Mouse (Mus musculus) urinary bladder, adult 18-20 months (tissue): ENCODE results near the gene Rsph14.

Experiments used
- DNase-seq, 2 experiments: peaks; one replicate each; pipeline ENCODE4 v3.0.0; 2022; ENCODE audit warnings: low spot score in 2 of 2, mixed read lengths in 2 of 2

Gene Rsph14

GRCm38 (mm10) chr10:74990584-74991322 is 41.6 kb downstream of the Rsph14 start:
- no peak for DNase-seq

GRCm38 (mm10) chr10:74989814-74990213 is 42.6 kb downstream of the Rsph14 start:
- DNase-seq, result no peak

DNA sequence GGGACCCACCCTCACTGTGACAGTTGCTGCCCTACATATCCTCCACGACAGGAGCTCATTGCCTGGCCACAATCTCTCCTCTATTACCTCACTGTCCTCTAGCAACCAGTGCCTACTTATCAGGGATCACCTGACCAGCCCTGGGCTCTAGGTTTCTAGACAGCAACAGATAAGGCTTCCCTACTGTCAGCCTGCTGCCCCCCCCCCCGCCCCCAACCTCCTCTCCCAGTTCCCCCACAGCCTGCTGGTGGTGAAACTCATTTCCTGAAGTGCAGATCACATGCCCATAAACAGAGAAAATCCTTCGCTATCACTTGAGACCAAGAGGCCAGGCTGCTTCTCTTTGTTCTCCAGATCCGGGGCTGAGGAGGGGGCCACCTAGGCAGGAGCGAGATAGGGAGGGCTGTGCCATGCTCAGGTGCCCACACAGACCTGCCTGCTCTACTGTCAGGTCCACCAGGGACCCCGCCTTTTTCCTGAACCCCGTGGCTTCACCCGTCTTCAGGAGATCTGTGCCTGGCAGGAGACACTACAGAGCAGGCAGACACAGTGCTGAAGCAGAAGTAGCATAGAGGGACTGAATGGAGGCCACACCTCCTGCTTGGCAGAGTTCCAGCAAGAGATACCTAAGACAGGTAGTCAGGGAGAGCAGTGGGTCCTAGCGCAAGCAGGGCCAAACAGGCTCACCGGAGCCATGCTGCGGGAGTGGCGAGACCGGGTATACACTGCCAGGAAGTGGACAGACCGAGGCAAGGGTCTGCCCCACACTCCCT is 44.5 kb downstream of the Rsph14 start:
- DNase-seq, result peak in 1 of 2 experiments; percentile 14

- no peak for DNase-seq
Observed at GRCm38 (mm10) chr10:74983176-74983575, 49.2 kb downstream of the Rsph14 start.

GRCm38 (mm10) chr10:74981159-74981558 is 51.2 kb downstream of the Rsph14 start:
- DNase-seq, result no peak

DNA sequence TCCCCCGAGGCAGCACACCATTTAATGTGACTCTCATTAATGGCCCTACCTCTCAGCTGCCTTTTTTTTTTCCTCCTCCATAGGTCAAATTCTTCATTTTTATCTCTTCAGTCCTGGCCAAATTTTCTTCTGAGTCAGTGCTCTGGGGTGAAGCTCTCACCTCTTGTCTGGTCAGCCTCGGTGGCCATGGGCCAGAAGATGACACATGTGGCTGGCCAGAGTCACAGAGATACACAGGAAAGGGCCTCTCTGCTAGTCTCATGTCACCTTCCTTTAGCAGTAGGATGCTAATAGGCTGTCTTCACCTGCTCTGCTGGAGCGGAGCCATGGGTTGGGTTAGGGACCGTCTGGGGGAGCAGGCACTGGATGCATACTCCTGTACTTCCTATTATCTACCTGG is 54.3 kb downstream of the Rsph14 start:
- DNase-seq, result no peak

DNA sequence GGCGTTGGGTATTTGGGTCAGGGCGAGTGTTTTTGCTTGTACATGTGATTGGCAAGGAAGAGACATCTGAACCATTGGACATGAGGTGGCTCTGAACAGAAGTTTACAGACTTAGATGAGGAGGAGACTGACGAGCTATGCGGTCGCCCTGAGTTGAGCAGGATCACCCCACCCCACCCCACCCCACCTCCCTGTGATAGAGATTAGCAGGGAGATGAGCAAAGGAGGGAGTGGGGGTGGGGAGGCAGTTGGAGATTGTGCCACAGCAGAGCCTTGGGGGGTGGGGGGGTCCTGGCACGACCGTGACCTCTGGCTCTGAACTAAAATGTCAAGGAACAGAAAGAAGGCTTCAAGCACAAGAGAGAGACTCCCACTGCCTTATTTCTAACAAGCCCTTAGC is 56.0 kb downstream of the Rsph14 start:
- DNase-seq, result no peak

DNA sequence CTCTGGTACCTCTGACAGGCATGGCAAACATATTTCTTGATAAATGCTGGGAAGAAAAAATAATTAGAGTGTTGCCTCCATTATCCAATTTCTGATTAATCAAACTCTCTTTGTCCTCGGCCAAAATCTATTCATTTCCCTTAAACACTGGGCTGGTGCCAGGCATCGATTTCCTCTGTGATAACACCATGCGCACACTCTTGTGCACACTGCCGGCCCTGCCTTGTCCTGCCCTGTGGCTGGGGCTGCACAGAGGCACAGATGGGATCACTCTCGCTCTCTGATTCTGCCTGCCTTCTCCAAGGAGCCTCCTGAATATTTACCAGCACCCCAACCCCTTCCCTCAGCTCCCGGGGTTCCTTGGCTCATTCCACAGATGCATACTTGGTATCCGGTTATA is 56.8 kb downstream of the Rsph14 start:
- DNase-seq, result peak in 1 of 2 experiments; percentile 13

GRCm38 (mm10) chr10:74973026-74973425 is 59.4 kb downstream of the Rsph14 start:
- DNase-seq, result no peak

DNA sequence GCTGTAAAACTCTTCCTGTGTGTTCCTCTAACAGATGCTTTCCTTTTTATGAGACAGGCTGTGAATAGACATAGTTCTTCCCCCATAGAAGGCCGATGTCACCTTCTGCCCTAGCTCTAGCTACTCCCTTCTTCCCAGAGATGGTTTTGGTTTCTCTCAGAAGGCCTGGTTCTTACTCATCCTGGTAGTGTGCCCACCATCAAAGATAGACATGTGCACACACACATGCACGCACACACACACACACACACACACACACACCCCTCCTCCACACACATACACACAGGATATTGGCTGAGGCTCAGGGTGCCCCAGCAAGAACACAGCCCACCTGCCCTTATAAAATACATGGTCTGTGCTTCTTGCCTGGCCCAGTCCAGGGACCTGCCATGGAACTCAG is 63.1 kb downstream of the Rsph14 start:
- DNase-seq, result no peak

DNA sequence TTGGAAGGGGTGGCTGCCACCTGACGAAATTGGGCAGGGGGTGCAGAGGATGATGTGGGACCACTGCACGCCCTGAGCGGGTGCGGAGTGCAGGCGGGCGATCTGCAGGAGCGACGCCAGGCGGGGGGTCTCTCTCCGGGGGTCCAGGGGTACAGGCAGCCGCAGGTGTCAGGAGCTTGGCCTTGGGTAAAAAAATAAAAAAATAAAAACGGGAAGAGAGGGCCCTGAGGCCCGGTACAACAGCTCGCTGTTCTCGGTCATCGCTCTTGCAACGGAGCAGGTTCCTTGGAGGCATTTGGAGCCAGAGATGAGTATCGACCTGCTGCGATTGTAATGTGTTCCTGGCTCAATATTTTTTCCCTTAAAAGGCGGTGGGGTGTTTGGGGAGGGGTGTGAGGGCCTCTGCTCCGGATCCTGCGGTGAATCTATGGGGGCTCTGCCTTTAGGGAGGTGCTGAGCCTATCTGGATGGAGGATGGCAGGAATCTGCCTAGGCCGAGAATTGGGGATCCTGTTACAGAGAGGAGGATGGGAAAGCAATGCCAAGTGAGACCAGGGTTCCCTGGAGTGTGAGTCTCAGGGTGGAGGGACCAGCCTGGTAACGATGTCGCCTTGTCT is 64.6 kb downstream of the Rsph14 start:
- DNase-seq, result peak in 1 of 2 experiments; percentile 12

- peak; percentile 94 to 97 for DNase-seq
Observed at GRCm38 (mm10) chr10:74966850-74967451, 65.4 kb downstream of the Rsph14 start, which contains the start of gene Gnaz. Gene Gnaz (plus strand): TSS chr10:74967177.

- no peak for DNase-seq
Observed at GRCm38 (mm10) chr10:74964380-74964779, 68.0 kb downstream of the Rsph14 start.

DNA sequence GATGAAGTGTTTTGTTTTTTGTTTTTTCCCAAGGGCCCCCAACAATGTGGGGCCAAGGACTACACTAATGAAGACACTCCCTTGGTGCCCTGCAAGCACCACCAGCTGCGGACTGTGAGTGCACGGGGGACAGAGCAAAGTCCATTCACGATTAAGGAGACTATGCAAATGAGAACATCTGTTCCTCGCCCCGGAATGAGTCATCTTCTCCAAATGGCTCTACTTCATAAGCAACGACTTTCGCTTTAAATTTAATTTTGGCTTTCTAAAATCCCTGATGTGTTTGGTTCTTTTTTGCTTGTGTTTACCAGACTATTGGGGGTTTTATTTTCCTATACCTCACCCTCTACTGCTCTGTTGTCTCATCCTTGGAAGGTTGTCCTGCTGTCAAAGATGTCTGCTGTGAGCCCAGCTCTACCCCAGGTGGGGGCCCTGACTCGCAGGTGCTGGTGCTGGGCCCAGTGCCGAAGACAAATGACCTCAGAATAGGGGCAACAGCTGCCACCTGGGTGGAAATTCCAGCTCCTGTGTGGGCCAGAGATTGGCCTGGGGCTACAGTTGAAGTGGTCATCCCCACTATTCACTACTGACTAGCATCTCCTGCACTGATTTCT is 79.4 kb downstream of the Rsph14 start:
- DNase-seq, result no peak

GRCm38 (mm10) chr10:74940795-74941194 is 91.6 kb downstream of the Rsph14 start:
- DNase-seq, result no peak

DNA sequence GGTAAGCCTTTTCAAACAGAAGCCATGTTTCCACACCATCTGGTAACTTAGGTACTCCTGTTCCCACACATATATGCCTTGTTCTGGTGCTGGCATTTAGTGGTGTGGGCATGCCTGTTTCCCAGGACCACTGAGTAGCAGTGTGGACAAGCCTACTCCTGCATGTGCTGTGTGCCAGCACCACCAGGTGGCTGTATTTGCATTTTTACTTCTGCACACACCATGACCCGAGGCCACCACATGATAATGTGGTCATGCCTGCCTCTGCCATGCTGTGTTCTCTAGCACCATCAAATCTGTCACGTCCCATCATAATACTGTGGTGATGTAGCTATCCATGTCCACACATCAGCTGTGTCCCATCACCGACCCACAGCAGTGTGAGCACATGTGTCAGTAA is 93.1 kb downstream of the Rsph14 start:
- no peak for DNase-seq

DNA sequence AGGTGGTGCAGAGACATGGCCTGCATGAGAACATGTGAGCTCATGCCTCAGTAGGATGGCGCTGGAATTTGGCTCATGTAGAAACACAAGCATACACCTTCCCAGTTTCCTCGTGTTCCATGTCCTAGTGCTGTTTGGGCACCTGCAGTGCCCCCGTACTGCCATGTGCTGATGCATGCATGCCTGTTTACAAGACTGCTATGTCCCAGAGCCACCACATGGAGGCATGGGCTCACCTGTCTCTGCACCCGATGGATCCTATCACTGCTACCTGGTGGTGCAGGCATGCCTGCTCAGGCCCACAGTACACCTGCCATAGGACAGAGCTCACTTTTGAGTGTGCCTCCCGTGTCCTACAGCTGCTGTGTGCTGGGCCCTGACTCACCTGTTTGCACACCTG is 94.0 kb downstream of the Rsph14 start:
- DNase-seq, result no peak

DNA sequence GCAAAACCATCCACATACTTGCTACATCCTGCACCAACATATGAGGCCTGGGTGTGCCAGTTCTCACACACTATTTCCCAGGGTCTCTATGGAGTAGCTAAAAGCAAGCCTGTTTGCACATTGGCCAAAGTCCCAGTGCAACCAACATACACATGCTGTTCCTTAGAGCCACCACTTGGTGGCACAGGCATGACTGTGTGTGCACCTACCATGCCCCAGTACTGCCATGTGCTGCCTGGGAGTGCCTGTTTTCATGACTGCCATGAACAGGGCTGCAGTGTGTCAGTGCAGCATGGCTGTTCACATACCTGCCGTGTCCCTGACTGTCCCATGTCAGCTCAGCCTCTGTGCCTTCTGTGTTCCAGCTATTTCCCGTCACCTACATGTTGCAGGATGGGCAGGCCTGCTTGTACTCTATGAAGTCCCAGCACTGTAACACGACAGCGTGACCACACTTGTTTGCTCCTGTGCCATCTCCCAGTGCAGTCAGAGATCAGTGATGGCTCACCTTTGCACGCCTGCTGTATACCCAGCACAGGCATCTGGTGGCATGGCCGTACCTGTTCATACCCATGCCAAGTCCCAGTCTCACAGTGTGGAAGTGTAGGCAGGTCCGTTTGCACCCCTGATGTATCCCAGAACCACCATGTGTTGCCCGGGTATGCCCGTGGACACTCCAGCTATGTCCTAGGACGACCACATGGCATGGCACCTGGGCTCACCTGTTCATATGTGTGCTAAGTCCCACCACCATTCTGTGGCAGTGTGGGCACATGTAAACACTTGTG is 95.2 kb downstream of the Rsph14 start:
- DNase-seq, result no peak

DNA sequence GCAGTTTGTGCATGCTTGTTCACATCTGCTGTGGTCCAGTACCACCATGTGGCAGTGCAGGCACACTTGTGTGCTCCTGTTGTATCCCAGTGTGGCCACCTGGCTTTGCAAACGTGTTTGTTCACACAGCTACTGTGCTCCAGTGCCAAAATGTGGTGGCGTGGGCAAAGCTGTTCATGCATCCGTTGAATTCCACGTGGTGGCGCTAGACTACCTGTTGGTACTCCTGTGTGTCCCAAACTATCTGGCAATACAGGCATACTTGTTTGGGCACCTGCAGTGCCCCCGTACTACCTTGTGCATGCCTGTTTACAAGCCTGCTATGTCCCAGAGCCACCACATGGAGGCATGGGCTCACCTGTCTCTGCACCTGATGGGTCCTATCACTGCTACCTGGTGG is 97.4 kb downstream of the Rsph14 start:
- DNase-seq, result no peak

GRCm38 (mm10) chr10:74934521-74934920 is 97.9 kb downstream of the Rsph14 start:
- no peak for DNase-seq
